In genomic region chr2:168590556-168590955, GRCm38 (mm10) we compare ENCODE assay signal across 9 mouse cellular contexts. TPM values are rescaled to one million over a fixed set of nuclear protein-coding genes. Genes with fewer than 3 reads are reported as not detected.
DNase-seq lines count a peak whose midpoint lies in the region; ATAC-seq and TF ChIP-seq lines count a peak whose summit lies in the region.
"Had no signal": no experiment of that assay in that cellular context is flagged by ENCODE, and none has a peak within 500 bp of the region (broad histone marks: within the 10 kb centered on the region; RNA-seq: fewer than 3 reads in every experiment).

No protein-coding gene starts in this region.

- peaks cover 27 to 50% of the 10 kb centered on the region in 2 experiments for H3K4me1 ChIP-seq in heart, embryonic 14.5 days (ENCODE audit: control insufficient read depth in 2 of 2, insufficient read depth in 2 of 2, low read length in 2 of 2)
- peaks cover 20% of the 10 kb centered on the region for H3K4me1 ChIP-seq in embryonic facial prominence, embryonic 15.5 days
- H3K4me1 ChIP-seq in limb, embryonic 14.5 days (ENCODE audit: control insufficient read depth, insufficient read depth, low read length) = peaks cover 31% of the 10 kb centered on the region
- peaks cover 21% of the 10 kb centered on the region for H3K4me1 ChIP-seq in neural tube, embryonic 14.5 days (ENCODE audit: control insufficient read depth, insufficient read depth, low read length)

- no peak for ATAC-seq in heart, embryonic 14.5 days (ENCODE audit: insufficient number of reproducible peaks, insufficient read depth, low FRiP score, low read depth)
- ATAC-seq in embryonic facial prominence, embryonic 15.5 days (ENCODE audit: insufficient number of reproducible peaks, low FRiP score, low TSS enrichment, low read depth) = no peak
- no peak for ATAC-seq in limb, embryonic 14.5 days (ENCODE audit: low FRiP score, low read depth)
- ATAC-seq in neural tube, embryonic 14.5 days (ENCODE audit: low read depth) = no peak
- no peak for ATAC-seq in erythroblast, adult 5-6 weeks (replicated peaks; ENCODE audit: low FRiP score, poor library complexity, severe bottlenecking)

- H3K27ac ChIP-seq in heart, embryonic 14.5 days (replicated peaks in 1 of 2; ENCODE audit: control insufficient read depth in 1 of 2, insufficient read depth in 1 of 2, low read depth in 2 of 2, low read length in 2 of 2) = peak overlapping the region in 1 of 2 experiments; percentile 92; a peak in 1 of 4 replicates
- H3K27ac ChIP-seq in embryonic facial prominence, embryonic 15.5 days (replicated peaks) = no peak overlapping the region
- H3K27ac ChIP-seq in limb, embryonic 14.5 days (replicated peaks; ENCODE audit: low read depth, low read length) = no peak overlapping the region
- H3K27ac ChIP-seq in neural tube, embryonic 14.5 days (ENCODE audit: low read depth, low read length) = no peak overlapping the region

- peak overlapping the region; percentile 75 for H3K4me2 ChIP-seq in heart, embryonic 14.5 days (ENCODE audit: low read length)
- peak overlapping the region; percentile 70 for H3K4me2 ChIP-seq in embryonic facial prominence, embryonic 15.5 days (replicated peaks)
- peak overlapping the region; percentile 63 for H3K4me2 ChIP-seq in limb, embryonic 14.5 days (replicated peaks; ENCODE audit: low read depth, low read length, severe bottlenecking)
- peak overlapping the region; percentile 47; the same call in 1 of the 2 replicates for H3K4me2 ChIP-seq in neural tube, embryonic 14.5 days (ENCODE audit: low read depth, low read length)

- no peak for DNase-seq in heart, adult 18-20 months
- no peak for DNase-seq in limb, embryonic 14.5 days (ENCODE audit: low spot score)
- no peak for DNase-seq in right cerebral cortex, postnatal 10 days (ENCODE audit: low spot score in 2 of 2)
- DNase-seq in gastrocnemius, postnatal 25 days = no peak

- H3K9me3 ChIP-seq in heart, embryonic 14.5 days (ENCODE audit: control insufficient read depth, low read length) = no peaks in the 10 kb centered on the region
- no peaks in the 10 kb centered on the region for H3K9me3 ChIP-seq in embryonic facial prominence, embryonic 15.5 days (replicated peaks)
- no peaks in the 10 kb centered on the region for H3K9me3 ChIP-seq in limb, embryonic 14.5 days (ENCODE audit: control insufficient read depth, low read length)
- H3K9me3 ChIP-seq in neural tube, embryonic 14.5 days (ENCODE audit: control insufficient read depth, low read length) = no peaks in the 10 kb centered on the region

- H3K36me3 ChIP-seq in heart, embryonic 14.5 days (ENCODE audit: control insufficient read depth, insufficient read depth, low read length) = no peaks in the 10 kb centered on the region
- no peaks in the 10 kb centered on the region for H3K36me3 ChIP-seq in embryonic facial prominence, embryonic 15.5 days
- H3K36me3 ChIP-seq in limb, embryonic 14.5 days (ENCODE audit: control insufficient read depth, insufficient read depth, low read length) = no peaks in the 10 kb centered on the region
- no peaks in the 10 kb centered on the region for H3K36me3 ChIP-seq in neural tube, embryonic 14.5 days (ENCODE audit: control insufficient read depth, insufficient read depth, low read length)
- H3K36me3 ChIP-seq: G1E had no signal

- H3K9ac ChIP-seq in heart, embryonic 14.5 days (ENCODE audit: low read length) = peak overlapping the region; percentile 88
- no peak overlapping the region for H3K9ac ChIP-seq in embryonic facial prominence, embryonic 15.5 days
- H3K9ac ChIP-seq in limb, embryonic 14.5 days (ENCODE audit: low read depth, low read length, severe bottlenecking) = peak overlapping the region; percentile 31; the same call in 1 of the 2 replicates
- no peak overlapping the region for H3K9ac ChIP-seq in neural tube, embryonic 14.5 days (replicated peaks; ENCODE audit: low read depth, low read length)

- H3K4me3 ChIP-seq in heart, embryonic 14.5 days (ENCODE audit: control insufficient read depth in 1 of 2, insufficient read depth in 1 of 2, low read depth in 1 of 2, low read length in 2 of 2) = peak overlapping the region; percentile 70 to 78; a peak in 2 of 4 replicates
- H3K4me3 ChIP-seq in embryonic facial prominence, embryonic 15.5 days (replicated peaks) = peak overlapping the region; percentile 42
- H3K4me3 ChIP-seq in limb, embryonic 14.5 days (replicated peaks; ENCODE audit: low read length) = peak overlapping the region; percentile 31
- H3K4me3 ChIP-seq in neural tube, embryonic 14.5 days (ENCODE audit: low read depth, low read length) = peak overlapping the region; percentile 18; the same call in 1 of the 2 replicates

- peaks cover 11% of the 10 kb centered on the region for H3K27me3 ChIP-seq in heart, embryonic 14.5 days (ENCODE audit: control insufficient read depth, insufficient read depth, low read length)
- peaks cover 33% of the 10 kb centered on the region for H3K27me3 ChIP-seq in embryonic facial prominence, embryonic 15.5 days
- H3K27me3 ChIP-seq in limb, embryonic 14.5 days (ENCODE audit: control insufficient read depth, insufficient read depth, low read length) = peaks cover 22% of the 10 kb centered on the region
- peaks cover 19% of the 10 kb centered on the region for H3K27me3 ChIP-seq in neural tube, embryonic 14.5 days (ENCODE audit: control insufficient read depth, insufficient read depth, low read length)

- 31% methylated on average over 10 of the region's 10 CpGs for WGBS in heart, embryonic 14.5 days
- 42% methylated on average over 10 of the region's 10 CpGs for WGBS in embryonic facial prominence, embryonic 15.5 days
- 32% methylated on average over 10 of the region's 10 CpGs for WGBS in limb, embryonic 14.5 days
- WGBS in neural tube, embryonic 14.5 days = 47% methylated on average over 10 of the region's 10 CpGs

- TF ChIP-seq POLR2A in limb, embryonic 14.5 days (IDR thresholded peaks at IDR 0.05; ENCODE audit: borderline replicate concordance, extremely low read depth, insufficient read depth, insufficient read length) = no peak

RNA-seq across cellular contexts. Expression of gene Nfatc2, which starts 10.9 kb away (rescaled TPM):
- 13.0 and 13.2 TPM in 2 replicates for polyA plus RNA-seq in heart, embryonic 14.5 days (2014; fragmentation: Nextera tagmentation; extraction: Ambion mirVana)
- 10 to 100 TPM in 1 of 2 experiments, 1 to 10 TPM in 1; 8.7 to 10.1 TPM for total RNA-seq in heart, adult 18-20 months (2021)
- polyA plus RNA-seq in embryonic facial prominence, embryonic 15.5 days (2015; fragmentation: Nextera tagmentation; extraction: Ambion mirVana) = 5.8 and 6.9 TPM in 2 replicates
- 9.4 and 11.4 TPM in 2 replicates for polyA plus RNA-seq in limb, embryonic 14.5 days (2012; rRNA removed)
- 8.8 and 9.0 TPM in 2 replicates for polyA plus RNA-seq in limb, embryonic 14.5 days (2014; fragmentation: Nextera tagmentation; extraction: Ambion mirVana)
- 2.6 and 4.0 TPM in 2 replicates for polyA plus RNA-seq in neural tube, embryonic 14.5 days (2014; fragmentation: Nextera tagmentation; extraction: Ambion mirVana)
- 0.63 and 6.5 TPM in 2 replicates for total RNA-seq in erythroblast, adult 5-6 weeks (2015; ENCODE audit: low replicate concordance)
- 0.43 and 1.1 TPM in 2 replicates for total RNA-seq in erythroblast, adult 5-6 weeks (2017; ENCODE audit: low replicate concordance)
- total RNA-seq in gastrocnemius, postnatal 25 days (2021) = 1 to 10 TPM; 6.4 to 7.7 TPM
- polyA plus RNA-seq: G1E had no signal

Comparison
In these comparisons a context has a peak if more than half of its experiments do, and no peak if none do; other contexts are left out.
1. H3K4me3 ChIP-seq: peak in every context shown above with its lines; median percentile 74 in heart, embryonic 14.5 days; 42 in embryonic facial prominence, embryonic 15.5 days; 31 in limb, embryonic 14.5 days; 18 in neural tube, embryonic 14.5 days.
2. H3K9ac ChIP-seq: peak in heart, embryonic 14.5 days (single experiment) and limb, embryonic 14.5 days (single experiment); none in embryonic facial prominence, embryonic 15.5 days (single experiment) and neural tube, embryonic 14.5 days (single experiment).
3. Peak in every context shown above with its lines, with median percentiles within 50 percentile points of each other: H3K4me2 ChIP-seq.